Mouse (Mus musculus): ENCODE data around the gene Mfsd2a. TPM values are rescaled to one million over a fixed set of nuclear protein-coding genes. Genes with fewer than 3 reads are reported as not detected.

Mfsd2a gene
- polyA plus RNA-seq, 1 experiment from 2014 or later, result 7.1 TPM

DNA sequence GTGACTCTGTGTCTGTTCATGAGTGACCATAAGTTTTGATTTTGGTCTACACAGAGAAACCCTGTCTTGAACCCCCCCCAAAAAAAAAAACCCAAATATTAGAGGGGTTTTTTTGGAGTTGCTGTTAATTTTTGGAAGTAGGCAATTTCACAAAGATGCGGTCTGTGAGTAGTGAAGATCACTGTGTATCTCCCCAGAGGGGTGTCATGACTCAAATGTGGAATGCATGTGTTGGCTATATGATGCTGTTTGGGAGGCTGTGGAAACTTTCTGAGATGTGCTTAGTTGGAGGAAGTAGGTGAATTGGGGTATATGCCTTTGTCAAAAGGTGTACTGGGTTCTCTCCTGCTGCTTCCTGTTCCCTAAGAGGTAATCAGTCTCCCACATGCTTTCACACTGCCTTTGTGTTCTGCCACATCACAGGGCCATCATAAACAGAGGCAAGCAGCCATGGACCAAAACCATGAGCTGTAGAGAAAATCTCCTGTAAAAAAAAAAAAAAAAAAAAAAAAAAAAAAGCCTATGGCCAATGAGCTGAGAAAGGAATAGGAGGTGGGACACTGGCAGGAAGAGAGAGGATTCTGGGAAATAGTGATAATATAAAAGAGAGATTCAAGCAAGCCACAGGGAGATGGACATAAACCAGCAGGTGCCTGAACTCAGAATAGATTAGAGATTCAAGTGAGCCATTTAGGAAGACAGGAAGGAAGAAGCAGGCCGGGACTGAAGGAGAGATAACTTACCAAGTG lies 21.8 kb downstream of the Mfsd2a start:
- Histone ChIP-seq H3K4me3 (ENCODE audit: low read depth, low read length) (no peak overlapping the region), H3K9me3 (ENCODE audit: control insufficient read depth, low read length) (no peaks in the 10 kb centered on the region), H3K36me3 (ENCODE audit: control insufficient read depth, insufficient read depth, low read length) (no peaks in the 10 kb centered on the region), H3K4me1 (replicated peaks; ENCODE audit: control insufficient read depth, insufficient read depth) (no peaks in the 10 kb centered on the region), H3K4me2 (replicated peaks; ENCODE audit: low read depth) (no peak overlapping the region), H3K9ac (ENCODE audit: low read length) (no peak overlapping the region), H3K27me3 (ENCODE audit: control insufficient read depth, insufficient read depth, low read length) (no peaks in the 10 kb centered on the region), H3K27ac (replicated peaks) (no peak overlapping the region)
- no peak for TF ChIP-seq EP300 (optimal IDR thresholded peaks at IDR 0.05)
- TF ChIP-seq CTCF (IDR thresholded peaks at IDR 0.05; ENCODE audit: low read depth), result no peak
- 80% methylated on average over 2 of the region's 2 CpGs for WGBS
- DNase-seq (ENCODE audit: low spot score) (no peak), ATAC-seq (ENCODE audit: low FRiP score, low TSS enrichment) (no peak)

DNA sequence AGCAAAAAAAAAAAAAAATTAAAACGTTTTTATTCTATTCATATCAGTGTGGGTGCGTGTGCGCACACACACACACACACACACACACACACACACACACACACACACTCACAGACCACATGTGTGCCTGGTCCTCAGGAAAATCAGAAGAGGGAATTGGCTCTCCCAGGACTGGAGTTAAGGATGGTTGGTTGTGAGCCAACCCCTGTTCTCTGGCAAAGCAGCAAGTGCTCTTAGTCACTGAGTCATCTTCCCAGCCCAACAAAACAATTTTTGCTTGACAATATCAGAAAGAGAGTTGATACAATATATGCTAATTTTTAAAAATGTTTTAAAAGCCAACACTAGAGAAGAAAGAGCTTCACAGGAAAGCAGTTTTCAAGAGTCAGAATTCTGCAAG lies 23.5 kb downstream of the Mfsd2a start:
- H3K36me3 ChIP-seq (ENCODE audit: control insufficient read depth, insufficient read depth, low read length), result no peaks in the 10 kb centered on the region
- WGBS, result 70% methylated on average over 3 of the region's 3 CpGs
- TF ChIP-seq EP300 (optimal IDR thresholded peaks at IDR 0.05) (no peak), CTCF (IDR thresholded peaks at IDR 0.05; ENCODE audit: low read depth) (no peak)
- H3K27ac ChIP-seq (replicated peaks), result no peak overlapping the region
- H3K9ac ChIP-seq (ENCODE audit: low read length), result no peak overlapping the region
- ATAC-seq (ENCODE audit: low FRiP score, low TSS enrichment) (no peak), DNase-seq (ENCODE audit: low spot score) (no peak)
- no peak overlapping the region for H3K4me3 ChIP-seq (ENCODE audit: low read depth, low read length)
- no peaks in the 10 kb centered on the region for H3K4me1 ChIP-seq (replicated peaks; ENCODE audit: control insufficient read depth, insufficient read depth)
- no peaks in the 10 kb centered on the region for H3K9me3 ChIP-seq (ENCODE audit: control insufficient read depth, low read length)
- no peak overlapping the region for H3K4me2 ChIP-seq (replicated peaks; ENCODE audit: low read depth)
- no peaks in the 10 kb centered on the region for H3K27me3 ChIP-seq (ENCODE audit: control insufficient read depth, insufficient read depth, low read length)

DNA sequence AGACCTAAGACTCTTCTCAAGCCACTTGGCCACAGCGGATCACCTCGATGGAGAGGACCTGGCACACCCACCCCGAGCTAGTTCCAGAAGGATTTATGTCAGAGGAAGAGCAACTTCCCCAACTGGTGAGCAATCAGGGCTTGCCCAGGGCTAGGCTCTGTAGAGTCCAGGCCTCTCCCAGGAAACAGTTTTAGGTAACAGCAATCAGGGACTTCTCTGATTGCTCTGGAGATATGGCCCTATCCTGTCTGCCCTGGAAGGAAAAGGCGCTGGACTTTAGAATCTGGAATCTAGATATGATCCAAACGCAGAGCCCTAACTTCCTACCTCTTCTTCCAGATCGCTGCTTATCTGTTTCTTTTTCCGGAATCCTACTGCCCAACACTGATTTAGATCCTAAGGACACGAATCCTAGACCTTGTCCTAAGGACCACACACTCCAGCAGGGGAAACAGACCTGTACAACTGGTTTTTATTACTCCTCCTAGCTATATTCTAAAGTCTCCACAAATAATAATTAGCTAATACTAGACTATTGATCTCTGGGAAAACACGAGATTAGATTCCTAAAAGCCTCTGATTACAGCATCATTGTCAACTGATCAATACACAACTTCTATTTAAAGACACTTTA lies 25.4 kb downstream of the Mfsd2a start:
- Histone ChIP-seq H3K27me3 (ENCODE audit: control insufficient read depth, insufficient read depth, low read length) (no peaks in the 10 kb centered on the region), H3K4me3 (ENCODE audit: low read depth, low read length) (no peak overlapping the region), H3K4me1 (replicated peaks; ENCODE audit: control insufficient read depth, insufficient read depth) (no peaks in the 10 kb centered on the region), H3K9ac (ENCODE audit: low read length) (no peak overlapping the region), H3K36me3 (ENCODE audit: control insufficient read depth, insufficient read depth, low read length) (no peaks in the 10 kb centered on the region), H3K27ac (replicated peaks) (no peak overlapping the region), H3K4me2 (replicated peaks; ENCODE audit: low read depth) (no peak overlapping the region), H3K9me3 (ENCODE audit: control insufficient read depth, low read length) (no peaks in the 10 kb centered on the region)
- WGBS, result 74% methylated on average over 9 of the region's 9 CpGs
- DNase-seq (ENCODE audit: low spot score) (no peak), ATAC-seq (ENCODE audit: low FRiP score, low TSS enrichment) (no peak)
- TF ChIP-seq EP300 (optimal IDR thresholded peaks at IDR 0.05), result no peak

DNA sequence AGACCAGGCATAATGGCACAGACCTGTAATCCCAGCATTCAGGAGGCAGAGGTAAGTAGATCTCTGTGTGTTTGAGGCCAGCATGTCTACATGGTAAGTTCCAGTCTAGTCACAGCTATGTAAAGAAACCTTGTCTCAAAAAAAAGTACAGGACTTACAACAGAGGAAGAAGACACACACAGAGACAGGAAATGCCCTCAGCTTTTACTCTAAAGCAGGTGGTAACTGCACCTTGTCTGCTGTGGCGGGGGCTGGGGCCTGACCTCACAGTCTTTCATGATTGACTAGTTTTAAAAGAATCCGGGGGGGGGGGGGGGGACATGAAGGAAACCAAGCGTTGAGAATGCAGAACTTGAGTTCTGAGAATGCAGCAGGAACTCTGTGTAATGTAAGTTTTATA lies 27.1 kb downstream of the Mfsd2a start:
- Histone ChIP-seq H3K9ac (ENCODE audit: low read length) (no peak overlapping the region), H3K4me3 (ENCODE audit: low read depth, low read length) (no peak overlapping the region), H3K36me3 (ENCODE audit: control insufficient read depth, insufficient read depth, low read length) (no peaks in the 10 kb centered on the region), H3K27me3 (ENCODE audit: control insufficient read depth, insufficient read depth, low read length) (no peaks in the 10 kb centered on the region), H3K27ac (replicated peaks) (no peak overlapping the region), H3K4me2 (replicated peaks; ENCODE audit: low read depth) (no peak overlapping the region), H3K4me1 (replicated peaks; ENCODE audit: control insufficient read depth, insufficient read depth) (no peaks in the 10 kb centered on the region), H3K9me3 (ENCODE audit: control insufficient read depth, low read length) (no peaks in the 10 kb centered on the region)
- no peak for DNase-seq (ENCODE audit: low spot score)
- no peak for ATAC-seq (ENCODE audit: low FRiP score, low TSS enrichment)
- WGBS, result 24% methylated on average over 3 of the region's 3 CpGs
- TF ChIP-seq CTCF (IDR thresholded peaks at IDR 0.05; ENCODE audit: low read depth) (no peak), EP300 (optimal IDR thresholded peaks at IDR 0.05) (no peak)

DNA sequence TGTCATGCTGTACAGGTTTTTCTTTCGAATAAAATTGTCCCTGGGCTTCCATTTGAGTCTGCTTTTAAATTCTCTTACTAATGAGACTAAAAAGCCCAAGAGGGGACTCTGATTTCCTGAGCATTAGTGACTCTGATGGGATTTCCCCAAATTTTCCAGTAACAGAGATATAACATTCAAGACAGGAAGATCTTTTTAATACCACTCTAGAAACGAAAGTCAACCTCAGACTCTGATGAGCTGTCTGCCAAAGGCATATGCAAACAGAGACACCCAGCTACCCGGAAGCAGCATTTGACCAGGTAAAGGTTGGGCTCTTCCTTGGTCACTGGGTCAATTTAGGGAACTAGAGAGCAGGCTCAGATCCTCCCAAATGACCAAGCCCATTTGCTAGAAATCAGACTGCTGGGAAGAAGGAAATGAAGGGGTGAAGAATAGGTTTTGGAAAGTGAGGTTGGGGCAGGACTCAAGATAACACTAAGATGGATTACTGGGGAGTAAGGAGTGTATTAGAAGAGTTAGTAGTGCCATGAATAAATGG lies 27.9 kb downstream of the Mfsd2a start:
- Histone ChIP-seq H3K9me3 (ENCODE audit: control insufficient read depth, low read length) (no peaks in the 10 kb centered on the region), H3K9ac (ENCODE audit: low read length) (no peak overlapping the region), H3K27ac (replicated peaks) (no peak overlapping the region), H3K36me3 (ENCODE audit: control insufficient read depth, insufficient read depth, low read length) (no peaks in the 10 kb centered on the region), H3K4me3 (ENCODE audit: low read depth, low read length) (no peak overlapping the region), H3K4me2 (replicated peaks; ENCODE audit: low read depth) (no peak overlapping the region), H3K4me1 (replicated peaks; ENCODE audit: control insufficient read depth, insufficient read depth) (no peaks in the 10 kb centered on the region), H3K27me3 (ENCODE audit: control insufficient read depth, insufficient read depth, low read length) (no peaks in the 10 kb centered on the region)
- ATAC-seq (ENCODE audit: low FRiP score, low TSS enrichment) (no peak), DNase-seq (ENCODE audit: low spot score) (no peak)
- TF ChIP-seq CTCF (IDR thresholded peaks at IDR 0.05; ENCODE audit: low read depth) (no peak), EP300 (optimal IDR thresholded peaks at IDR 0.05) (no peak)
- WGBS, result 55% methylated on average over 3 of the region's 3 CpGs
